Comparison of ENCODE assay signal across 9 mouse cellular contexts in the genomic region with DNA sequence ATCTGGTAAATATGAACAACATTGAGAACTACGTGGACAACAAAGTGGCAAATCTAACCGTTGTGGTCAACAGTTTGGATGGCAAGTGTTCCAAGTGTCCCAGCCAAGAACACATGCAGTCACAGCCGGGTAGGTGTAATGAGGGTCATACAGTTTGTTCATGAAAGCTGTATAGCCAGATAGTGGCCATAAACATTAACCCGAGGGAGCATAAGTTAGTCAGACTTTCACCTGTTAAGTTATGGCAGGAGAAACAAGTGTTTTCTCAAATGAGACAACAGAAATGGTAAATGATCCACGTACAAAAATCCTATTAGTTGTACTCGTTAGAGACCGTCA. TPM values are rescaled to one million over a fixed set of nuclear protein-coding genes. Genes with fewer than 3 reads are reported as not detected.
DNase-seq lines count a peak whose midpoint lies in the region; ATAC-seq and TF ChIP-seq lines count a peak whose summit lies in the region.
"Had no signal": no experiment of that assay in that cellular context is flagged by ENCODE, and none has a peak within 500 bp of the region (broad histone marks: within the 10 kb centered on the region; RNA-seq: fewer than 3 reads in every experiment).

No protein-coding gene starts in this region.

- peak overlapping the region; percentile 78 for H3K9ac ChIP-seq in heart, embryonic 15.5 days

- peaks cover 35% of the 10 kb centered on the region; the same call in 1 of the 2 replicates for H3K79me2 ChIP-seq in macrophage (ENCODE audit: inconsistent target)

- H3K4me2 ChIP-seq in heart, embryonic 15.5 days: peak overlapping the region; percentile 93

- H3K4me3 ChIP-seq in heart, embryonic 15.5 days: peak overlapping the region; percentile 67
- H3K4me3 ChIP-seq in G1E (ENCODE audit: low read depth, low read length) (0 out of 2 replicates have a peak overlapping the region, but pooled peaks have one; percentile 62), macrophage (ENCODE audit: inconsistent target) (peak overlapping the region; percentile 43)
- H3K4me3 ChIP-seq in hindbrain, embryonic 10.5 days: peak overlapping the region; percentile 62

- WGBS in heart, embryonic 15.5 days: 44% methylated on average over 7 of the region's 7 CpGs
- 75% methylated on average over 7 of the region's 7 CpGs for WGBS in hindbrain, embryonic 10.5 days
- WGBS in macrophage (ENCODE audit: missing documents): 25% methylated on average over 7 of the region's 7 CpGs

- no peak for DNase-seq in heart, postnatal 10 days
- no peak for DNase-seq in G1E (ENCODE audit: low spot score)
- DNase-seq in hindbrain, embryonic 10.5 days (ENCODE audit: low spot score): no peak
- DNase-seq in adrenal gland, postnatal 25 days: no peak
- DNase-seq in cerebellum, postnatal 36 days: no peak

- intact Hi-C loops in heart, postnatal 10 days (cut with DNase I): loop anchor here (5.0 kb wide), 1 partner anchor 41 kb away; no protein-coding TSS in a partner anchor

- H3K9me3 ChIP-seq in heart, embryonic 15.5 days (replicated peaks): no peaks in the 10 kb centered on the region
- H3K9me3 ChIP-seq in G1E (replicated peaks): no peaks in the 10 kb centered on the region
- no peaks in the 10 kb centered on the region for H3K9me3 ChIP-seq in hindbrain, embryonic 10.5 days

- 0 out of 2 replicates have a peak, but pooled peaks have one; percentile 19 for ATAC-seq in heart, embryonic 15.5 days (replicated peaks; ENCODE audit: insufficient number of reproducible peaks, insufficient read depth, low FRiP score, low read depth)
- no peak for ATAC-seq in G1E (ENCODE audit: extremely low read depth, insufficient number of reproducible peaks, low FRiP score, poor library complexity, severe bottlenecking)
- no peak for ATAC-seq in activated CD4-positive, CD25-positive, alpha-beta regulatory T cell, adult 4 months

- no peaks in the 10 kb centered on the region for H3K36me3 ChIP-seq in heart, embryonic 15.5 days
- H3K36me3 ChIP-seq in G1E (replicated peaks): no peaks in the 10 kb centered on the region
- H3K36me3 ChIP-seq in hindbrain, embryonic 10.5 days: no peaks in the 10 kb centered on the region
- 0 out of 2 replicates have a peak, but pooled peaks cover 11% of the 10 kb centered on the region for H3K36me3 ChIP-seq in macrophage (ENCODE audit: inconsistent target)

- no peaks in the 10 kb centered on the region for H3K27me3 ChIP-seq in heart, embryonic 15.5 days
- peaks cover 14% of the 10 kb centered on the region for H3K27me3 ChIP-seq in G1E (ENCODE audit: insufficient read depth, low read length)
- H3K27me3 ChIP-seq in hindbrain, embryonic 10.5 days (ENCODE audit: insufficient read depth, poor library complexity, severe bottlenecking): peaks cover 12% of the 10 kb centered on the region; the same call in 1 of the 2 replicates

- TF ChIP-seq CTCF in G1E (IDR thresholded peaks at IDR 0.05; ENCODE audit: low read depth, low read length): no peak

- peaks cover 13% of the 10 kb centered on the region for H3K4me1 ChIP-seq in heart, embryonic 15.5 days (replicated peaks)
- H3K4me1 ChIP-seq in G1E (ENCODE audit: insufficient read depth, low read depth, low read length): peaks cover 7% of the 10 kb centered on the region; the same call in 1 of the 2 replicates
- H3K4me1 ChIP-seq in hindbrain, embryonic 10.5 days (replicated peaks): peaks cover 16% of the 10 kb centered on the region; the same call in 1 of the 2 replicates

- H3K27ac ChIP-seq in heart, embryonic 15.5 days: peak overlapping the region; percentile 84
- H3K27ac ChIP-seq in hindbrain, embryonic 10.5 days: peak overlapping the region; percentile 88
- H3K27ac ChIP-seq in macrophage: 0 out of 2 replicates have a peak overlapping the region, but pooled peaks have one; percentile 7

RNA-seq across cellular contexts. Expression of a gene that starts 0.7 kb away (rescaled TPM):
- polyA plus RNA-seq in heart, embryonic 15.5 days (2015; fragmentation: Nextera tagmentation; extraction: Ambion mirVana): 30.4 and 35.5 TPM in 2 replicates
- total RNA-seq in heart, postnatal 10 days (2021): 10 to 100 TPM; 43.8 to 49.0 TPM
- 6.0 and 6.5 TPM in 2 replicates for total RNA-seq in G1E (2014; fragmentation: Nextera tagmentation)
- total RNA-seq in G1E (2017): 8.9 and 9.7 TPM in 2 replicates
- 1.6 TPM in 2 replicates for polyA plus RNA-seq in G1E (2012)
- 2.2 and 2.3 TPM in 2 replicates for polyA plus RNA-seq in hindbrain, embryonic 10.5 days (2016; fragmentation: Nextera tagmentation; extraction: Ambion mirVana)
- total RNA-seq in macrophage (2018; cell fraction: chromatin; rRNA removed): 100 to 1,000 TPM in 13 of 26 experiments, 10 to 100 TPM in 7, 1 to 10 TPM in 6; 3.4 to 423 (median 94.6) TPM
- 1,000 to 10,000 TPM in 7 of 26 experiments, 100 to 1,000 TPM in 7, 10 to 100 TPM in 12; 52.5 to 1,633 (median 354) TPM for total RNA-seq in macrophage (2018; cell fraction: cytosol; rRNA removed)
- total RNA-seq in macrophage (2018; cell fraction: nucleus; rRNA removed): 1,000 to 10,000 TPM in 12 of 26 experiments, 100 to 1,000 TPM in 9, 10 to 100 TPM in 5; 39.4 to 2,545 (median 553) TPM
- polyA plus RNA-seq in macrophage (2018): 22.6 to 148 TPM (median 48.4 TPM) in 3 replicates
- total RNA-seq in adrenal gland, postnatal 25 days (2021): 2.5 and 2.8 TPM in 2 replicates
- 10 to 100 TPM; 27.5 to 28.0 TPM for polyA plus RNA-seq in activated CD4-positive, CD25-positive, alpha-beta regulatory T cell, adult 4 months (2017; shearing (Covaris generic))

RNA-seq across cellular contexts. Expression of a gene that starts 51.3 kb away (rescaled TPM):
- polyA plus RNA-seq in heart, embryonic 15.5 days (2015; fragmentation: Nextera tagmentation; extraction: Ambion mirVana): 1.8 and 3.0 TPM in 2 replicates
- 1 to 10 TPM; 2.7 to 3.4 TPM for total RNA-seq in heart, postnatal 10 days (2021)
- not detected in 2 replicates for total RNA-seq in G1E (2014; fragmentation: Nextera tagmentation)
- 0.22 TPM in 1 of 2 replicates, not detected in the other for total RNA-seq in G1E (2017)
- not detected in 2 replicates for polyA plus RNA-seq in G1E (2012)
- polyA plus RNA-seq in hindbrain, embryonic 10.5 days (2016; fragmentation: Nextera tagmentation; extraction: Ambion mirVana): 0.68 and 1.3 TPM in 2 replicates
- 1 to 10 TPM in 13 of 26 experiments, under 1 TPM in 3, not detected in 10; 0.25 to 5.5 (median 2.2) TPM for total RNA-seq in macrophage (2018; cell fraction: chromatin; rRNA removed)
- total RNA-seq in macrophage (2018; cell fraction: cytosol; rRNA removed): 1 to 10 TPM in 5 of 26 experiments, under 1 TPM in 13, not detected in 8; 0.05 to 1.8 (median 0.70) TPM
- 1 to 10 TPM in 13 of 26 experiments, under 1 TPM in 4, not detected in 9; 0.20 to 3.5 (median 1.5) TPM for total RNA-seq in macrophage (2018; cell fraction: nucleus; rRNA removed)
- 0.19 TPM in 1 of 3 replicates, not detected in the others for polyA plus RNA-seq in macrophage (2018)
- 0.36 TPM in 1 of 2 replicates, not detected in the other for total RNA-seq in adrenal gland, postnatal 25 days (2021)
- under 1 TPM; 0.60 to 0.61 TPM for polyA plus RNA-seq in activated CD4-positive, CD25-positive, alpha-beta regulatory T cell, adult 4 months (2017; shearing (Covaris generic))
- polyA plus RNA-seq: large intestine, adult 2 months had no signal

RNA-seq across cellular contexts. Expression of a gene that starts 51.6 kb away (rescaled TPM):
- polyA plus RNA-seq in heart, embryonic 15.5 days (2015; fragmentation: Nextera tagmentation; extraction: Ambion mirVana): 8.4 and 8.5 TPM in 2 replicates
- total RNA-seq in heart, postnatal 10 days (2021): 10 to 100 TPM; 10.7 to 12.3 TPM
- total RNA-seq in G1E (2014; fragmentation: Nextera tagmentation) (11.1 and 14.2 TPM in 2 replicates), G1E (2017) (8.1 and 9.5 TPM in 2 replicates)
- polyA plus RNA-seq in G1E (2012) (2.3 and 2.8 TPM in 2 replicates), macrophage (2018) (1.7 to 3.0 TPM (median 1.8 TPM) in 3 replicates)
- polyA plus RNA-seq in hindbrain, embryonic 10.5 days (2016; fragmentation: Nextera tagmentation; extraction: Ambion mirVana): 4.6 TPM in 2 replicates
- total RNA-seq in macrophage (2018; cell fraction: chromatin; rRNA removed): 10 to 100 TPM in 8 of 26 experiments, 1 to 10 TPM in 16, under 1 TPM in 2; 0.39 to 16.4 (median 7.5) TPM
- 1 to 10 TPM in 25 of 26 experiments, under 1 TPM in 1; 0.99 to 2.8 (median 1.8) TPM for total RNA-seq in macrophage (2018; cell fraction: cytosol; rRNA removed)
- 10 to 100 TPM in 1 of 26 experiments, 1 to 10 TPM in 25; 1.4 to 12.7 (median 6.0) TPM for total RNA-seq in macrophage (2018; cell fraction: nucleus; rRNA removed)
- total RNA-seq in adrenal gland, postnatal 25 days (2021): 10.4 and 13.7 TPM in 2 replicates
- 1 to 10 TPM; 2.4 to 2.6 TPM for polyA plus RNA-seq in activated CD4-positive, CD25-positive, alpha-beta regulatory T cell, adult 4 months (2017; shearing (Covaris generic))

Comparison
In these comparisons a context has a peak if more than half of its experiments do, and no peak if none do; other contexts are left out.
1. H3K27ac ChIP-seq: peak in every context shown above with its lines; median percentile 88 in hindbrain, embryonic 10.5 days; 84 in heart, embryonic 15.5 days; 7 in macrophage.